Mouse (Mus musculus) frontal cortex, adult 2 months (tissue): ENCODE measurements at regions not wholly inside any gene's neighbourhood (a gene's known extent, or its start where the extent isn't known, plus 50 kb on each side); places are given as distances from the start of the nearest gene placed in this dataset.

ENCODE experiments used
- DNase-seq, 2 experiments: peaks; one replicate each; pipeline ENCODE4 v3.0.0; 2022; ENCODE audit warnings: low spot score in 1 of 2; ENCODE audit errors: extremely low spot score in 1 of 2

- no peak for DNase-seq
Observed at GRCm38 (mm10) chr17:94165305-94165860, 584.4 kb downstream of the Mettl4 start.

GRCm38 (mm10) chr17:94144298-94144697 is 605.5 kb downstream of the Mettl4 start:
- DNase-seq, result no peak

- DNase-seq, result peak; percentile 29 to 48
Observed at GRCm38 (mm10) chr17:94133201-94133600, 616.6 kb downstream of the Mettl4 start.

- no peak for DNase-seq
Observed at GRCm38 (mm10) chr17:94093984-94094660, 655.7 kb downstream of the Mettl4 start.

GRCm38 (mm10) chr17:94054436-94055060 is 695.3 kb downstream of the Mettl4 start:
- DNase-seq, result peak in 1 of 2 experiments; percentile 4

- DNase-seq, result no peak
Observed at GRCm38 (mm10) chr17:94048475-94048874, 701.3 kb downstream of the Mettl4 start.

GRCm38 (mm10) chr17:94038221-94038620 is 711.6 kb downstream of the Mettl4 start:
- DNase-seq, result peak in 1 of 2 experiments; percentile 12

- DNase-seq, result no peak
Observed at GRCm38 (mm10) chr17:94012386-94012785, 737.4 kb downstream of the Mettl4 start.

GRCm38 (mm10) chr17:94002095-94002494 is 747.7 kb downstream of the Mettl4 start:
- peak in 1 of 2 experiments; percentile 32 for DNase-seq

- peak in 1 of 2 experiments; percentile 3 for DNase-seq
Observed at GRCm38 (mm10) chr17:94001515-94001914, 748.3 kb downstream of the Mettl4 start.

- DNase-seq, result no peak
Observed at GRCm38 (mm10) chr17:93986932-93987331, 762.9 kb downstream of the Mettl4 start.
